Mouse (Mus musculus) lung, postnatal 0 days (tissue): ENCODE data around the gene Cgrrf1. TPM values are rescaled to one million over a fixed set of nuclear protein-coding genes. Genes with fewer than 3 reads are reported as not detected.
"Not testable (repeated sequence)": the region's sequence is repeated elsewhere in the genome, so short reads cannot be mapped to it uniquely, and the experiment has no call there.

Source experiments
- ATAC-seq: fragments of 200-750 bp; cut with Nextera tagmentation; 2 replicates; pipeline ENCODE4 v1.8.0; 2017; ENCODE audit warnings: moderate library complexity
- DNase-seq: peaks from one replicate; pipeline ENCODE4 v3.0.0-alpha.2; 2016; ENCODE audit warnings: low spot score
- H3K27ac ChIP-seq: fragments of 300-500 bp; sonication (generic); 2 replicates; pipeline ENCODE4 v1.5.1; 2014; ENCODE audit warnings: antibody characterized with exemption, mild to moderate bottlenecking, low read length, mixed read lengths
- H3K27me3 ChIP-seq: fragments of 300-500 bp; sonication (generic); replicated peaks from 2 replicates; pipeline ENCODE4 v1.6.1; 2014; ENCODE audit warnings: low read length, mixed read lengths; ENCODE audit not compliant: insufficient read depth
- H3K36me3 ChIP-seq: fragments of 300-500 bp; sonication (generic); 2 replicates; pipeline ENCODE4 v1.6.1; 2014; ENCODE audit warnings: low read length, mixed read lengths; ENCODE audit not compliant: insufficient read depth
- H3K4me1 ChIP-seq: fragments of 300-500 bp; sonication (generic); 2 replicates; pipeline ENCODE4 v1.6.1; 2014; ENCODE audit warnings: antibody characterized with exemption, low read depth, low read length, mixed read lengths; ENCODE audit not compliant: insufficient read depth
- H3K4me2 ChIP-seq: fragments of 300-500 bp; sonication (generic); replicated peaks from 2 replicates; pipeline ENCODE4 v1.6.1; 2014; ENCODE audit warnings: low read depth, mild to moderate bottlenecking, low read length, moderate library complexity, mixed read lengths
- H3K4me3 ChIP-seq: fragments of 300-500 bp; sonication (generic); 2 replicates; pipeline ENCODE4 v1.5.1; 2014; ENCODE audit warnings: low read depth, low read length
- H3K9ac ChIP-seq: fragments of 300-500 bp; sonication (generic); replicated peaks from 2 replicates; pipeline ENCODE4 v1.6.1; 2014; ENCODE audit warnings: low read depth, mild to moderate bottlenecking
- H3K9me3 ChIP-seq: fragments of 300-500 bp; sonication (generic); 2 replicates; pipeline ENCODE4 v1.6.1; 2016; ENCODE audit warnings: low read length, mixed read lengths
- CTCF ChIP-seq: IDR thresholded peaks from 2 replicates; pipeline ENCODE4 v1.5.1; 2016; ENCODE audit warnings: antibody characterized with exemption, mild to moderate bottlenecking
- EP300 ChIP-seq: IDR thresholded peaks from 2 replicates; pipeline ENCODE4 v1.6.1; 2016; ENCODE audit warnings: antibody characterized with exemption, mild to moderate bottlenecking, control low read depth
- WGBS: fragments of 180-500 bp; shearing (Covaris S2); extraction: QIAGEN DNeasy Blood & Tissue Kit; methylation state at CpG from one replicate; pipeline ENCODE4 v1.1.7; 2014; 5-methylcytosine and 5-hydroxymethylcytosine counted together
- polyA plus RNA-seq: library from polyadenylated mRNA; unstranded; fragments of >200 nt; fragmentation: Nextera tagmentation; extraction: Ambion mirVana; gene quantifications from 2 replicates; pipeline ENCODE4 v1.2.1, GENCODE M21; 2015

Cgrrf1 gene
- polyA plus RNA-seq, 1 experiment from 2014 or later, result 54.8 TPM

- Histone ChIP-seq H3K9ac (no peak overlapping the region), H3K36me3 (no peaks in the 10 kb centered on the region), H3K27me3 (no peaks in the 10 kb centered on the region), H3K27ac (no peak overlapping the region), H3K4me2 (no peak overlapping the region), H3K4me3 (no peak overlapping the region), H3K9me3 (no peaks in the 10 kb centered on the region), H3K4me1 (no peaks in the 10 kb centered on the region)
- no peak for TF ChIP-seq CTCF
- no peak for TF ChIP-seq EP300
- WGBS, result 75% methylated on average over 1 of the region's 1 CpGs
- ATAC-seq, result peak; percentile 62
- DNase-seq, result no peak
Observed at GRCm38 (mm10) chr14:46803791-46804190, 28.1 kb upstream of the Cgrrf1 start.

DNA sequence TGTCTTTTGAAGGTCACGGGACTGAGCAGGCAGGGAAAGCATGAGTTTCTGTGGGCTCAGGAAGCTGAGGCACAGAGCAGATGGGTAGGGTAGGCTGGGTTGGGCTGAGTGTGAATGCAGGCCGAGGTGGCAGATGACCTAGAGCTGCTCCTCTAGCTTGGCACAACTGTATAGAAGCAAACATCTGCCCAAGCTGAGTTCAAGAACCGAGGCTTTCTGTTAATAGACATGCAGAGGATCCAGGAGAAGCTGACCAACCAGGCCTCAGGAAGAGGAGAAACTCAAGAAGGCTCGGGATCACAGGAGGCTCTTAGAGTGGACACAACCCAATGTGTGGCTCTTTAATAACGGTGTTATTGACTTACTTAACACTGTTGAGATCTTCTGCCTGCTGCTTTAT is 25.7 kb upstream of the Cgrrf1 start:
- TF ChIP-seq CTCF, result no peak
- TF ChIP-seq EP300, result no peak
- Histone ChIP-seq H3K9ac (no peak overlapping the region), H3K4me3 (no peak overlapping the region), H3K9me3 (no peaks in the 10 kb centered on the region), H3K4me2 (no peak overlapping the region), H3K4me1 (no peaks in the 10 kb centered on the region), H3K27ac (no peak overlapping the region), H3K36me3 (peaks cover 7% of the 10 kb centered on the region; the same call in 1 of the 2 replicates), H3K27me3 (no peaks in the 10 kb centered on the region)
- DNase-seq (no peak), ATAC-seq (no peak)
- WGBS, result 77% methylated on average over 5 of the region's 5 CpGs

DNA sequence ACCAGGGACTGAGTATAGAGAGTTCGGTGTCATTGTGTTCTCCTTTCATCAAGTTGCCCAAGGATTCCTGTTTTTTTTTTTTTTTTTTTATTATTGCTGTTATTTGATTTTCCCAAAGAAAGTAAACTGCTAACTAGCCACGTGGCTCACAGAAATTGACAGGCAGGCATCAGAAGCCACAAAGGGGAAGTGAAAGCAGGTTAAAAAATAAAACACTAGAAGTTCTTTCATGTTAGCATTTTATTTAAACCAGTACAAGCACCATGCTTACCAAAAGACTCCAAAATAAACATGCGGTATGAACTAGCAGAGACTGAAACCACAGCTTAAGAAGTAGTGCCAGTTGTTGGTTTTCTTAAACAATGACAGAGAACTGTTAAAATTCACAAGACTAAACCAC is 24.0 kb upstream of the Cgrrf1 start:
- TF ChIP-seq EP300 (no peak), CTCF (no peak)
- no peak overlapping the region for H3K9ac ChIP-seq
- no peak for DNase-seq

GRCm38 (mm10) chr14:46815640-46816039 is 16.3 kb upstream of the Cgrrf1 start:
- H3K27me3 ChIP-seq, result no peaks in the 10 kb centered on the region
- TF ChIP-seq EP300, result no peak
- TF ChIP-seq CTCF, result no peak
- H3K27ac ChIP-seq, result no peak overlapping the region
- H3K4me1 ChIP-seq, result peaks cover 4% of the 10 kb centered on the region; the same call in 1 of the 2 replicates
- no peak overlapping the region for H3K9ac ChIP-seq
- no peaks in the 10 kb centered on the region for H3K9me3 ChIP-seq
- WGBS, result 90% methylated on average over 6 of the region's 6 CpGs
- H3K4me3 ChIP-seq, result no peak overlapping the region
- peaks cover 7% of the 10 kb centered on the region; the same call in 1 of the 2 replicates for H3K36me3 ChIP-seq
- H3K4me2 ChIP-seq, result no peak overlapping the region
- ATAC-seq (no peak), DNase-seq (no peak)

More for the DNA sequence above, 24.0 kb upstream of the Cgrrf1 start:
- WGBS, result 75% methylated on average over 3 of the region's 3 CpGs
- Histone ChIP-seq H3K4me2 (no peak overlapping the region), H3K4me3 (no peak overlapping the region), H3K9me3 (no peaks in the 10 kb centered on the region), H3K4me1 (no peaks in the 10 kb centered on the region), H3K27ac (no peak overlapping the region), H3K36me3 (peaks cover 7% of the 10 kb centered on the region), H3K27me3 (no peaks in the 10 kb centered on the region)
- ATAC-seq, result no peak

- H3K4me1 ChIP-seq, result peaks cover 4% of the 10 kb centered on the region; the same call in 1 of the 2 replicates
- H3K27ac ChIP-seq, result no peak overlapping the region
- H3K4me2 ChIP-seq, result no peak overlapping the region
- H3K27me3 ChIP-seq, result no peaks in the 10 kb centered on the region
- no peak overlapping the region for H3K4me3 ChIP-seq
- H3K9me3 ChIP-seq, result no peaks in the 10 kb centered on the region
- DNase-seq (no peak), ATAC-seq (no peak)
- H3K36me3 ChIP-seq, result peaks cover 7% of the 10 kb centered on the region; the same call in 1 of the 2 replicates
- TF ChIP-seq EP300, result no peak
- TF ChIP-seq CTCF, result no peak
- 95% methylated on average over 8 of the region's 8 CpGs for WGBS
- no peak overlapping the region for H3K9ac ChIP-seq
Observed at GRCm38 (mm10) chr14:46816916-46817622, 14.9 kb upstream of the Cgrrf1 start.

DNA sequence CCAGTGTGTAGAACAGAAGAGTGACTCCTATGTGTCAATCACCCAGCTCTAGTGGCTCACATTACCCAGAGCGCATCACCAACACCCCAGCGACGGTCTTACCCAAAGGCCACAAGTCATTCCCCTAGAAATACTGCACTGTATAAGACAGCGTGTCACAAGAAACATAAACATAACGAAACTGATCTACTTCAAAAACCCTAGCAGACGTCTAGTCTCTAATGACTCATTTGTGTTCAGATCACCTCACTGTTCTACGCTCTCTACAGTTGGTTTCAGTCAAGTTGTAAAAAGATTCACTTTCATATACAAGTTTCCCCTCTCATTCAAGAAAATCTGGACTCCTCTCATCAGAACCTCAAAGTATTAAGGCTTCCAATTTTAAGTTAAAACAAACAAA is 13.2 kb upstream of the Cgrrf1 start:
- ATAC-seq (no peak), DNase-seq (no peak)
- Histone ChIP-seq H3K4me1 (peaks cover 4% of the 10 kb centered on the region; the same call in 1 of the 2 replicates), H3K9ac (no peak overlapping the region), H3K27me3 (no peaks in the 10 kb centered on the region), H3K4me3 (no peak overlapping the region), H3K9me3 (no peaks in the 10 kb centered on the region), H3K27ac (no peak overlapping the region), H3K4me2 (no peak overlapping the region), H3K36me3 (peaks cover 6% of the 10 kb centered on the region; the same call in 1 of the 2 replicates)
- TF ChIP-seq EP300, result no peak
- TF ChIP-seq CTCF, result no peak
- 83% methylated on average over 7 of the region's 7 CpGs for WGBS

- not testable (repeated sequence) for H3K27me3 ChIP-seq, DNase-seq, H3K9me3 ChIP-seq, ATAC-seq, H3K4me2 ChIP-seq, H3K36me3 ChIP-seq, H3K27ac ChIP-seq, H3K9ac ChIP-seq, H3K4me1 ChIP-seq, H3K4me3 ChIP-seq
- WGBS, result 95% methylated on average over 5 of the region's 6 CpGs
Observed at GRCm38 (mm10) chr14:46819961-46820360, 12.0 kb upstream of the Cgrrf1 start.
